Mouse (Mus musculus): ENCODE measurements around the gene Ralb.

Gene Ralb

GRCm38 (mm10) chr1:119504260-119505062, at the start of gene Ralb:
Gene Ralb, minus strand, starts transcription at chr1:119504794.
- DNase-seq (ENCODE audit: low spot score) = peak; percentile 98

GRCm38 (mm10) chr1:119551651-119552050, 47.1 kb upstream of the Ralb start:
- no peak for DNase-seq (ENCODE audit: low spot score)

GRCm38 (mm10) chr1:119550064-119550463, 45.5 kb upstream of the Ralb start:
- DNase-seq (ENCODE audit: low spot score) = no peak

GRCm38 (mm10) chr1:119549327-119549689, 44.7 kb upstream of the Ralb start:
- no peak for DNase-seq (ENCODE audit: low spot score)

- DNase-seq (ENCODE audit: low spot score) = peak; percentile 83
Observed at GRCm38 (mm10) chr1:119548668-119549326, 44.2 kb upstream of the Ralb start.

- DNase-seq (ENCODE audit: low spot score) = no peak
Observed at GRCm38 (mm10) chr1:119546490-119546889, 41.9 kb upstream of the Ralb start.

GRCm38 (mm10) chr1:119545671-119546070, 41.1 kb upstream of the Ralb start:
- DNase-seq (ENCODE audit: low spot score) = no peak

- no peak for DNase-seq (ENCODE audit: low spot score)
Observed at GRCm38 (mm10) chr1:119545164-119545563, 40.6 kb upstream of the Ralb start.

GRCm38 (mm10) chr1:119544611-119545155, 40.1 kb upstream of the Ralb start:
- no peak for DNase-seq (ENCODE audit: low spot score)

GRCm38 (mm10) chr1:119543316-119543715, 38.7 kb upstream of the Ralb start:
- DNase-seq (ENCODE audit: low spot score) = no peak

GRCm38 (mm10) chr1:119541570-119541969, 37.0 kb upstream of the Ralb start:
- no peak for DNase-seq (ENCODE audit: low spot score)

GRCm38 (mm10) chr1:119540836-119541557, 36.4 kb upstream of the Ralb start:
- no peak for DNase-seq (ENCODE audit: low spot score)

- no peak for DNase-seq (ENCODE audit: low spot score)
Observed at GRCm38 (mm10) chr1:119539252-119539651, 34.7 kb upstream of the Ralb start.

- no peak for DNase-seq (ENCODE audit: low spot score)
Observed at GRCm38 (mm10) chr1:119537651-119538050, 33.1 kb upstream of the Ralb start.

- DNase-seq (ENCODE audit: low spot score) = no peak
Observed at GRCm38 (mm10) chr1:119536122-119536521, 31.5 kb upstream of the Ralb start.

GRCm38 (mm10) chr1:119534341-119534740, 29.7 kb upstream of the Ralb start:
- DNase-seq (ENCODE audit: low spot score) = no peak

- peak; percentile 37 for DNase-seq (ENCODE audit: low spot score)
Observed at GRCm38 (mm10) chr1:119533093-119533805, 28.7 kb upstream of the Ralb start.

- no peak for DNase-seq (ENCODE audit: low spot score)
Observed at GRCm38 (mm10) chr1:119532165-119532564, 27.6 kb upstream of the Ralb start.

- no peak for DNase-seq (ENCODE audit: low spot score)
Observed at GRCm38 (mm10) chr1:119530941-119531340, 26.3 kb upstream of the Ralb start.

- peak; percentile 84 for DNase-seq (ENCODE audit: low spot score)
Observed at GRCm38 (mm10) chr1:119525689-119526591, 21.3 kb upstream of the Ralb start, which contains the start of gene Tmem185b. Gene Tmem185b, plus strand, starts transcription at chr1:119526160.

GRCm38 (mm10) chr1:119525004-119525444, 20.4 kb upstream of the Ralb start:
- peak; percentile 43 for DNase-seq (ENCODE audit: low spot score)
